Mouse (Mus musculus): ENCODE data around the gene Tshz2. TPM values are rescaled to one million over a fixed set of nuclear protein-coding genes. Genes with fewer than 3 reads are reported as not detected.

Gene Tshz2
- polyA plus RNA-seq, 1 experiment from 2014 or later, result 16.1 TPM

- H3K9ac ChIP-seq, result no peak overlapping the region
- no peak overlapping the region for H3K4me2 ChIP-seq (replicated peaks)
- WGBS, result 93% methylated on average over 14 of the region's 14 CpGs
- no peak overlapping the region for H3K27ac ChIP-seq
- H3K36me3 ChIP-seq, result no peaks in the 10 kb centered on the region
- no peak for ATAC-seq (ENCODE audit: low FRiP score, low read depth)
- H3K4me3 ChIP-seq, result no peak overlapping the region
- no peaks in the 10 kb centered on the region for H3K9me3 ChIP-seq
- H3K4me1 ChIP-seq, result peaks cover 6% of the 10 kb centered on the region; the same call in 1 of the 2 replicates
- no peaks in the 10 kb centered on the region for H3K27me3 ChIP-seq
Measured at GRCm38 (mm10) chr2:169912826-169913225, 280.0 kb downstream of the Tshz2 start.

GRCm38 (mm10) chr2:169914903-169915302 is 282.1 kb downstream of the Tshz2 start:
- peaks cover 3% of the 10 kb centered on the region; the same call in 1 of the 2 replicates for H3K4me1 ChIP-seq
- H3K9ac ChIP-seq, result no peak overlapping the region
- WGBS, result 77% methylated on average over 8 of the region's 8 CpGs
- no peaks in the 10 kb centered on the region for H3K27me3 ChIP-seq
- no peak overlapping the region for H3K4me2 ChIP-seq (replicated peaks)
- ATAC-seq (ENCODE audit: low FRiP score, low read depth), result no peak
- no peak overlapping the region for H3K27ac ChIP-seq
- H3K36me3 ChIP-seq, result no peaks in the 10 kb centered on the region
- no peaks in the 10 kb centered on the region for H3K9me3 ChIP-seq
- no peak overlapping the region for H3K4me3 ChIP-seq

DNA sequence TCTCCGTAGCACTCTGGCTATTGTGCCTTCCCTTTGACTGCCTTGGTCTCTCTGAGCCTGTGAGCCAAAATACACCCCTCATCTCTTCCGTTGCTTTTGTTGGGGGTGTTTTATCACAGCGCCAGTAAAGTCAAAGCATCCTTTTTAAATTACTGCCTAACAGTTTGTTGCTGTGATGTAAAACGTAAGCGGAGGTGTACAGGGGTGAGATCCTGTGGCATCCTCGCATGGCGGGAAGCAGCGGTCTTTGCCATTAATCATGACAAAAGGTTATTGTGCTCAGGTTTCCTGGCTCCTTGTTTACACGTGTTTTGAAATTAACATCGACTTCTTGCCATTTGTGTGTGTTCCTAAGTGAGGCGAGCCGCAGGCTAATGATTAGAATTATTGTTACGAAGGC is 282.5 kb downstream of the Tshz2 start:
- Histone ChIP-seq H3K27ac (no peak overlapping the region), H3K9me3 (no peaks in the 10 kb centered on the region), H3K9ac (no peak overlapping the region), H3K27me3 (no peaks in the 10 kb centered on the region), H3K4me1 (no peaks in the 10 kb centered on the region), H3K36me3 (no peaks in the 10 kb centered on the region), H3K4me3 (no peak overlapping the region), H3K4me2 (replicated peaks) (no peak overlapping the region)
- whole genome bisulfite sequencing, result 75% methylated on average over 13 of the region's 13 CpGs
- no peak for ATAC-seq (ENCODE audit: low FRiP score, low read depth)

- no peak overlapping the region for H3K4me3 ChIP-seq
- H3K9ac ChIP-seq, result no peak overlapping the region
- H3K4me2 ChIP-seq (replicated peaks), result no peak overlapping the region
- ATAC-seq (ENCODE audit: low FRiP score, low read depth), result no peak
- no peaks in the 10 kb centered on the region for H3K36me3 ChIP-seq
- H3K9me3 ChIP-seq, result no peaks in the 10 kb centered on the region
- H3K27ac ChIP-seq, result no peak overlapping the region
- H3K27me3 ChIP-seq, result no peaks in the 10 kb centered on the region
- 81% methylated on average over 3 of the region's 3 CpGs for WGBS
- H3K4me1 ChIP-seq, result peaks cover 3% of the 10 kb centered on the region; the same call in 1 of the 2 replicates
Measured at GRCm38 (mm10) chr2:169919111-169919695, 286.4 kb downstream of the Tshz2 start.

- Histone ChIP-seq H3K27me3 (no peaks in the 10 kb centered on the region), H3K4me1 (peaks cover 16% of the 10 kb centered on the region), H3K9ac (no peak overlapping the region), H3K4me2 (replicated peaks) (no peak overlapping the region), H3K9me3 (no peaks in the 10 kb centered on the region), H3K4me3 (no peak overlapping the region), H3K27ac (no peak overlapping the region), H3K36me3 (no peaks in the 10 kb centered on the region)
- no peak for ATAC-seq (ENCODE audit: low FRiP score, low read depth)
- 40% methylated on average over 8 of the region's 8 CpGs for WGBS
Measured at GRCm38 (mm10) chr2:169924177-169924810, 291.5 kb downstream of the Tshz2 start.

DNA sequence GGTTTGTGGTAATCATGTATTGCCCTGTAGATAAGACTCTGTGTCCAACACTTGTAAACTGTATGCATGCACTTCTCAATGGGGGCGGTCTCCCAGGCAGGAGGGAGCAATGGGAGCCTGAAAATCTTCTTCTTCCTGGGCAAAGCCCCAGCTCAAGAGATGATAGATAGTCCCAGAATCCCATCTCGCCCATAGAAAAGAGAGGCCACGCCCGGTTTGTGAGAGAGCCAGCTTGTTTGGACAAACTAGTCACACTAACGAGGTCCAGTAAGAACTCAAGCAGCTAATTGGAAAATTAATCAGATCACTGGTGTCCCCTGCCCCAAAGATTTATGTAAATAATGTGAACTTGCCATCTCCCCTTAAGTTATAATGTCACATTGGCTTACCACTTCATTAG is 292.7 kb downstream of the Tshz2 start:
- no peaks in the 10 kb centered on the region for H3K9me3 ChIP-seq
- H3K36me3 ChIP-seq, result no peaks in the 10 kb centered on the region
- 84% methylated on average over 5 of the region's 5 CpGs for WGBS

GRCm38 (mm10) chr2:169926016-169926415 is 293.2 kb downstream of the Tshz2 start:
- no peak overlapping the region for H3K9ac ChIP-seq
- WGBS, result 80% methylated on average over 11 of the region's 11 CpGs
- H3K27ac ChIP-seq, result no peak overlapping the region
- H3K9me3 ChIP-seq, result no peaks in the 10 kb centered on the region
- ATAC-seq (ENCODE audit: low FRiP score, low read depth), result no peak
- H3K4me1 ChIP-seq, result peaks cover 22% of the 10 kb centered on the region
- H3K4me3 ChIP-seq, result no peak overlapping the region
- no peaks in the 10 kb centered on the region for H3K27me3 ChIP-seq
- no peak overlapping the region for H3K4me2 ChIP-seq (replicated peaks)
- no peaks in the 10 kb centered on the region for H3K36me3 ChIP-seq

More for the DNA sequence above, 292.7 kb downstream of the Tshz2 start:
- H3K4me3 ChIP-seq, result no peak overlapping the region
- H3K27me3 ChIP-seq, result no peaks in the 10 kb centered on the region
- H3K4me2 ChIP-seq (replicated peaks), result no peak overlapping the region
- H3K9ac ChIP-seq, result no peak overlapping the region
- H3K27ac ChIP-seq, result no peak overlapping the region
- no peak for ATAC-seq (ENCODE audit: low FRiP score, low read depth)
- peaks cover 22% of the 10 kb centered on the region for H3K4me1 ChIP-seq

GRCm38 (mm10) chr2:169927401-169927800 is 294.6 kb downstream of the Tshz2 start:
- H3K27me3 ChIP-seq, result no peaks in the 10 kb centered on the region
- H3K9me3 ChIP-seq, result no peaks in the 10 kb centered on the region
- no peak for ATAC-seq (ENCODE audit: low FRiP score, low read depth)
- no peak overlapping the region for H3K4me2 ChIP-seq (replicated peaks)
- H3K4me1 ChIP-seq, result peaks cover 22% of the 10 kb centered on the region
- H3K9ac ChIP-seq, result no peak overlapping the region
- WGBS, result 90% methylated on average over 2 of the region's 2 CpGs
- H3K27ac ChIP-seq, result no peak overlapping the region
- no peak overlapping the region for H3K4me3 ChIP-seq
- no peaks in the 10 kb centered on the region for H3K36me3 ChIP-seq

GRCm38 (mm10) chr2:169928447-169929120 is 295.8 kb downstream of the Tshz2 start:
- Histone ChIP-seq H3K4me3 (no peak overlapping the region), H3K27ac (no peak overlapping the region), H3K4me1 (peaks cover 22% of the 10 kb centered on the region), H3K9ac (no peak overlapping the region), H3K9me3 (no peaks in the 10 kb centered on the region), H3K36me3 (no peaks in the 10 kb centered on the region), H3K27me3 (no peaks in the 10 kb centered on the region), H3K4me2 (replicated peaks) (no peak overlapping the region)
- 70% methylated on average over 14 of the region's 14 CpGs for WGBS
- ATAC-seq (ENCODE audit: low FRiP score, low read depth), result no peak

GRCm38 (mm10) chr2:169929540-169930497 is 297.0 kb downstream of the Tshz2 start:
- Histone ChIP-seq H3K27me3 (no peaks in the 10 kb centered on the region), H3K9ac (peak overlapping the region; percentile 48), H3K27ac (no peak overlapping the region), H3K36me3 (no peaks in the 10 kb centered on the region), H3K4me2 (replicated peaks) (peak overlapping the region; percentile 62), H3K9me3 (no peaks in the 10 kb centered on the region), H3K4me3 (peak overlapping the region; percentile 41), H3K4me1 (peaks cover 16% of the 10 kb centered on the region; the same call in 1 of the 2 replicates)
- peak; percentile 48; the same call in 1 of the 2 replicates for ATAC-seq (ENCODE audit: low FRiP score, low read depth)
- 50% methylated on average over 23 of the region's 23 CpGs for WGBS

DNA sequence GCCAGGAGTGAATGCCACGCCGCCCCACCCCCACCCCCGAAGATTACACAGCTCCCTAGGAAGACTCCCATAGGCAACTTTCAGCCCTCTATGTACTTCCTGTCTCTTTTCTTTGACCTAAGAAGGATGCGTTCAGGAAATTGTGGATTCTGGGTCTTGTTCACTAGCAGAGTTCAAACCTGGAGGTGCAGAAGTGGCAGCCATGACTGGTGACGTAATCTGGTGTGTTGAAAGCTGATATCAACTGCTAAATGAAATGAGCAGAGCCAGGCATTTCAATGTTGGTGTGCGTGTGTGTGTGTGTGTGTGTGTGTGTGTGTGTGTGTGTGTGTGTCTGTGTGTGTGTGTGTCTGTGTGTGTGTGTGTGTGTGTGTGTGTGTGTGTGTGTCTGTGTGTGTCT is 302.8 kb downstream of the Tshz2 start:
- H3K4me3 ChIP-seq, result no peak overlapping the region
- no peak overlapping the region for H3K27ac ChIP-seq
- no peaks in the 10 kb centered on the region for H3K27me3 ChIP-seq
- 71% methylated on average over 6 of the region's 6 CpGs for WGBS
- no peaks in the 10 kb centered on the region for H3K36me3 ChIP-seq
- no peak overlapping the region for H3K9ac ChIP-seq
- no peak for ATAC-seq (ENCODE audit: low FRiP score, low read depth)
- no peak overlapping the region for H3K4me2 ChIP-seq (replicated peaks)
- no peaks in the 10 kb centered on the region for H3K9me3 ChIP-seq
- 0 out of 2 replicates have a peak, but pooled peaks cover 10% of the 10 kb centered on the region for H3K4me1 ChIP-seq

All from limb, embryonic 13.5 days (tissue).